Mouse (Mus musculus): Measurements from ENCODE around the gene Stxbp6. TPM values are rescaled to one million over a fixed set of nuclear protein-coding genes. Genes with fewer than 3 reads are reported as not detected.
A peak's percentile ranks its signal among the peaks of the same experiment; 100 is the strongest.
"Not testable (repeated sequence)": the region's sequence is repeated elsewhere in the genome, so short reads cannot be mapped to it uniquely, and the experiment has no call there.

Stxbp6 gene
- polyA plus RNA-seq (2012), result not detected in 2 replicates

DNA sequence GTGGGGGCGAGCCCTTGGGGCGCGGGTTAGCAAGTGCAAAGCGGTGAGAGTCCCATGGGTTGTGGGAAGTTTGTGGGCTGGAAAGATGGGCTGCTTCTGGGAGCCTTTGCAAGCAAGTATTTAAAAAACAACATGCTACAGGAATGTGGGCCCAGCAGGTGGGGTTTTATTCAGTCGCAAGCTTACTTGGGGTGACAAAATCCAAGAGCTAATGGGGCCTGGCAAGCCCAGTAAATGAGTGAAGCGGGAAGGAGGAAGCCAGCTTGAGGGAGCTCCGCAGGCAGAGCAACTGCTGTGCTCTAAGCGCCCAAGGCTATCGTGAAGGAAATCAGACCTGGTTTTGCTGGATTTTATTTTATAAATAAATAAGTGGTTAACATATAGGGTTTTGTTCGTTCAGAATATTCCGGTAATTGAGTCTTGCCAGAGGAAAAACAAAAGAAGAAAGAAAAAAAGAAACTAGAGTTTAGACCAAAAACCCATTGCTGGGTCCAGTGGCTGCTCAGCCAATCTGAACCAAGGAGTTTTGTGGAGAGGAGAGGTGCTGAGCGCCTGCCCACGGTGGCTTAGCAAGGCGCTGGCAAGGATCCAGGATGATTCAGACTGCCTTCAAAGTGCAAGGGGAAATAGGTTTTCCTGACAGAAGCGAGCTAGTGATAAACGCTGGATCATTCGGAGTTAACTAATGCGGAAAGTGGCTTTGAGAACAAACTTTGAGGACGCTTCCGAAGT, at the start of gene Stxbp6:
TSS of gene Stxbp6 (minus strand) at position 99 of the 732 bp plus-strand sequence.
- no peaks in the 10 kb centered on the region for H3K36me3 ChIP-seq (ENCODE audit: control insufficient read depth)
- TF ChIP-seq GATA1 (IDR thresholded peaks at IDR 0.05; ENCODE audit: low read length), result no peak
- TF ChIP-seq TAL1 (IDR thresholded peaks at IDR 0.05; ENCODE audit: low read length), result no peak

DNA sequence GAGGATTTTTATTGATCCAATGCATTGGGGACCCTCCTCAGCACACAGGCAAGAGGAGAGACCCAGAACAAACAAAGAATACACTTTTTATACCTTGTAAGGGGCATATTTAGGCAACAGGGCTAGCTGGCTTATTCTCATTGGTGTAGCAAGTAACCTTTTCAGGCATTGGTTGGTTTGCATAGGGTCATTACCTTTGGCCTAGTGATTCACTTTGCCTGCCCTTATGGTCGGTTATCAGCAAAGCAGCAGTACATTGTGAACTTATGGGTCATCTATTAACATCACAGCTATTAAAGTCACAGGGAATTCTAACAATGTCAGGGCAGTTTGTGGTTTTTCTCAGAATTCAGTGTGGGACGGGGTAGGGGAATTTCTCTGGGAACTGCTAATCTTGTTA, 28.4 kb upstream of the Stxbp6 start:
- H3K9me3 ChIP-seq (ENCODE audit: control insufficient read depth, low read length); H3K4me1 ChIP-seq (ENCODE audit: control insufficient read depth); H3K4me3 ChIP-seq (replicated peaks); H3K27me3 ChIP-seq (ENCODE audit: control insufficient read depth); H3K36me3 ChIP-seq (ENCODE audit: control insufficient read depth): not testable (repeated sequence)

More for the DNA sequence above, at the start of gene Stxbp6:
- H3K9me3 ChIP-seq (ENCODE audit: control insufficient read depth, low read length), result no peaks in the 10 kb centered on the region; the same call in 1 of the 2 replicates
- peaks cover 25% of the 10 kb centered on the region for H3K27me3 ChIP-seq (ENCODE audit: control insufficient read depth)
- H3K4me3 ChIP-seq (replicated peaks), result peak within 1 kb of the TSS; percentile 56
- no peaks in the 10 kb centered on the region for H3K4me1 ChIP-seq (ENCODE audit: control insufficient read depth)

DNA sequence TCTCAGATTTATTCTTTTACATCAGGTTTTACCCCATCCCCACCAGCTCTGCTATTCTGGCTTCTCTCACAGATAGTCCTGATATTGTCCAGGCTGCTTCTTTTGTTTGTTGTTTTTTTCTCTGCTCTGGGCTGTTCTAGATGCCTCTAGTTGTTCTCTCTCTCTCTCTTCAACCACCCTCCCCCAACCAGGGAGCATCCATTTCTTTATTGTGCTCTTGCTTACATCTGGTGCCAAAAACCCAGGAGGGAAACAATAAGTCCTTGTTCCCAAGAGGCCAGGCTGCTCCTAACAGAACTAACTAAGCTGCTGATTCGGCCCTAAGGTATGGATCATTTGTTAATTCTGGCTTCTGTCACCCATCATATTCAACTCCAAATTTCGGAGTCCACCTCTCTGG, 19.2 kb upstream of the Stxbp6 start:
- Histone ChIP-seq H3K4me1 (ENCODE audit: control insufficient read depth) (no peaks in the 10 kb centered on the region), H3K27me3 (ENCODE audit: control insufficient read depth) (no peaks in the 10 kb centered on the region), H3K9me3 (ENCODE audit: control insufficient read depth, low read length) (no peaks in the 10 kb centered on the region; the same call in 1 of the 2 replicates), H3K4me3 (replicated peaks) (no peak overlapping the region), H3K36me3 (ENCODE audit: control insufficient read depth) (no peaks in the 10 kb centered on the region)
- no peak for TF ChIP-seq GATA1 (IDR thresholded peaks at IDR 0.05; ENCODE audit: low read length)
- TF ChIP-seq TAL1 (IDR thresholded peaks at IDR 0.05; ENCODE audit: low read length), result no peak

DNA sequence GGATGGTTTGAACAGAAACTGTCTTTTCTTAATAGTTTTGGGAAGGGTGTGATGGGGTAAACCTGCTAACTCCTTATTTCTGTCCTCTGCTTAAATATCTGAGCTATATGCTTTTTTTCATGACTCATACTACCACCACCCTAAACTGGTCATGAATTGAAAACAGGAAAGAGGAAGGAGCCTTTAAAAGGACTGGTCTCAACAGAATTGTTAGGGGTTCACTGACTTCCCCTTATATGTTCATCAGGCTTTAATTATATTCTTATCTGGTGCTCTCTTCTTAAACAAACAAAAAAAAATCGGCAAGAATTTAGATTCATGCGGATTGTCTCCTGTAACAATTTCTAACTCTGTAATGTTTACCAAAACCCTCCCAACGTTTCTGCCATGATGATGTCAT, 17.9 kb upstream of the Stxbp6 start:
- no peak overlapping the region for H3K4me3 ChIP-seq (replicated peaks)
- H3K9me3 ChIP-seq (ENCODE audit: control insufficient read depth, low read length), result no peaks in the 10 kb centered on the region; the same call in 1 of the 2 replicates
- no peak for TF ChIP-seq GATA1 (IDR thresholded peaks at IDR 0.05; ENCODE audit: low read length)
- TF ChIP-seq TAL1 (IDR thresholded peaks at IDR 0.05; ENCODE audit: low read length), result no peak
- no peaks in the 10 kb centered on the region for H3K36me3 ChIP-seq (ENCODE audit: control insufficient read depth)
- H3K4me1 ChIP-seq (ENCODE audit: control insufficient read depth), result no peaks in the 10 kb centered on the region
- H3K27me3 ChIP-seq (ENCODE audit: control insufficient read depth), result no peaks in the 10 kb centered on the region

DNA sequence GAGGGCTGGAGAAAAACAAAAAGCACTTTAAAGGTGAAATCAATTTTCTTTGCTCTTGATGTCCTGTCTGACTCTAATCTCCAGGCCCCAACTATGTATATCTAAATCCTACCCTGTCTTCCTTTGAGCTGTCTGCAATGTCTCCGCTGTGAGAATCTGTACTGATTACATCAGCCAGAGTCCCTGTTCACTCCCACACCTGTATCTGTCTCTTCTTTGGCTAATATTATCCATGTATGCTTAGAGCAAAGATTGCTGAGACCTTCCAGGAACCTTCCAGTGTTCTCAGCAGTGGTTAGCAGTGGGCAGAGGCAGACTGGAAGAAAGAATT, 8.6 kb upstream of the Stxbp6 start:
- TF ChIP-seq TAL1 (IDR thresholded peaks at IDR 0.05; ENCODE audit: low read length), result no peak
- no peak for TF ChIP-seq GATA1 (IDR thresholded peaks at IDR 0.05; ENCODE audit: low read length)
- no peaks in the 10 kb centered on the region for H3K36me3 ChIP-seq (ENCODE audit: control insufficient read depth)

DNA sequence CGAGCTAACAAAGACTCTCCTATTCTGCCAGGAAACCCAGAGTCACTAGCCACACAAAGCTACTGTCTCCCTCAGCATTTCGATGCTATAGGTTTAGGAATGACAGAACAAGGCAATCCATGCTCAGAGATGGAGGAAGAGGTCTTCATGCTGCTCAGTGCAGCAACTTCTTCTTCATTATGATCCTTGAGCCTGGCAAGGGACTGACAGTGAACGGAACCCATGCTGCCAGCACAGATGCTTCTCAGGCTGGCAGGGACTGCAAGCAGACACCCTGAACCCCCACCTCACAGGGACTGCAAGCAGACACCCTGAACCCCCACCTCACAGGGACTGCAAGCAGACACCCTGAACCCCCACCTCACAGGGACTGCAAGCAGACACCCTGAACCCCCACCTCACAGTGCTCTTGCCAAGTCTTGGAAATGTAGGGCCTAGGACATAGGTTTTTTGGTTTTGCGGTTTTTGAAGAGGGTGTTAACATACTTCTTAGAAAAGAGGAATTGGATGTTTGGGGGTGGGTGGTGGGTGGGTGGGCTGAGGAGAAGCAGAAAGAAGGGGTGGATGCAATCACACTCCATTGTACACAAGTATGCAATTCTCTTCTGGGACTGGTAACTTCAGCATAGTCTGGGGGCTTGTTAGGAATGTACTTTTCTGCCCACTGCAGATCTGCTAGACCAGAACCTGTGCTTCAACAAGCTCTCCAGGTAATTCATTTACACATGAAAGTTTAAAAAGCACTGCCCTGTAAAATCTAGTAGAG, 8.1 kb upstream of the Stxbp6 start:
- TF ChIP-seq GATA1 (IDR thresholded peaks at IDR 0.05; ENCODE audit: low read length) (no peak), TAL1 (IDR thresholded peaks at IDR 0.05; ENCODE audit: low read length) (no peak)
- Histone ChIP-seq H3K36me3 (ENCODE audit: control insufficient read depth) (no peaks in the 10 kb centered on the region), H3K4me1 (ENCODE audit: control insufficient read depth) (no peaks in the 10 kb centered on the region), H3K9me3 (ENCODE audit: control insufficient read depth, low read length) (no peaks in the 10 kb centered on the region), H3K4me3 (replicated peaks) (no peak overlapping the region), H3K27me3 (ENCODE audit: control insufficient read depth) (no peaks in the 10 kb centered on the region)

More for the DNA sequence above, 8.6 kb upstream of the Stxbp6 start:
- Histone ChIP-seq H3K4me1 (ENCODE audit: control insufficient read depth) (no peaks in the 10 kb centered on the region), H3K9me3 (ENCODE audit: control insufficient read depth, low read length) (no peaks in the 10 kb centered on the region), H3K4me3 (replicated peaks) (no peak overlapping the region), H3K27me3 (ENCODE audit: control insufficient read depth) (no peaks in the 10 kb centered on the region)

DNA sequence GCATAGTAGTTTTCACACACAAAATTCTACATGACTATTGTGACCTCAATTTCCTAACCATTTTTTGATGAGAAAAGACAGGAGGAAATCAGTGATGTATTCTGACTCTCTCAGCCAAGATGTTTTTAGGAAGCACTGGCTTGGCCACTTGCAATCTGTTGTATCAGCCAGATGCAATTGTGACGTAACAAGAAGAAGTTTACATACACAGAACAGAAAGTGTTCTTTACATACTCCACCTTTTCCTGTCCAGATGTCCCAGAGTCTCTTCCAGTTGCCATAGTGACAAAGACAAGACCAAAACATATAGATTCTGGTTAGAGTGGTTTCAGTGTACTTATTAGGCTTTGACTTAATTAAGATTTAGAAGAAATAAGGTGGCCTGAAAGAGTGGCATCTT, 7.1 kb upstream of the Stxbp6 start:
- Histone ChIP-seq H3K4me1 (ENCODE audit: control insufficient read depth) (no peaks in the 10 kb centered on the region), H3K9me3 (ENCODE audit: control insufficient read depth, low read length) (no peaks in the 10 kb centered on the region), H3K36me3 (ENCODE audit: control insufficient read depth) (no peaks in the 10 kb centered on the region), H3K27me3 (ENCODE audit: control insufficient read depth) (no peaks in the 10 kb centered on the region), H3K4me3 (replicated peaks) (no peak overlapping the region)
- TF ChIP-seq TAL1 (IDR thresholded peaks at IDR 0.05; ENCODE audit: low read length), result no peak
- no peak for TF ChIP-seq GATA1 (IDR thresholded peaks at IDR 0.05; ENCODE audit: low read length)

DNA sequence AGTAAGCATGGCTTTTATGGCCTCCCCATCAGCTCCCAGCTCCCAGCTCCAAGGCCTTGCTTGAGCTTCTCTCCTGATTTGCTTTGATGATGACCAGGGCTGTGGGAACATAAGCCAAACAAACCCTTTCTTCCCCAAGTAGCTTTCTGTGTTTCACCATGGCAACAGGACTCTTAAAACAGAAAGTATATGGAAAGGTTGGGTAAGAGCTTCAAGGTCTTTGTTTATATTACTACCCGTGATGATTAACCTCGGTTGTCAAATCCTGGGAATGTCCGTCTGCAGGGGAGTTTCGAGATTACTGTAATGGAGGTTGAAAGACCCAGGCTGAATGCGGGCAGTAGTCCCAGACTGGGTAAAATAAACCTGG, 6.2 kb upstream of the Stxbp6 start:
- Histone ChIP-seq H3K9me3 (ENCODE audit: control insufficient read depth, low read length) (no peaks in the 10 kb centered on the region), H3K27me3 (ENCODE audit: control insufficient read depth) (no peaks in the 10 kb centered on the region), H3K4me1 (ENCODE audit: control insufficient read depth) (no peaks in the 10 kb centered on the region), H3K36me3 (ENCODE audit: control insufficient read depth) (no peaks in the 10 kb centered on the region), H3K4me3 (replicated peaks) (no peak overlapping the region)
- TF ChIP-seq TAL1 (IDR thresholded peaks at IDR 0.05; ENCODE audit: low read length), result no peak
- no peak for TF ChIP-seq GATA1 (IDR thresholded peaks at IDR 0.05; ENCODE audit: low read length)

DNA sequence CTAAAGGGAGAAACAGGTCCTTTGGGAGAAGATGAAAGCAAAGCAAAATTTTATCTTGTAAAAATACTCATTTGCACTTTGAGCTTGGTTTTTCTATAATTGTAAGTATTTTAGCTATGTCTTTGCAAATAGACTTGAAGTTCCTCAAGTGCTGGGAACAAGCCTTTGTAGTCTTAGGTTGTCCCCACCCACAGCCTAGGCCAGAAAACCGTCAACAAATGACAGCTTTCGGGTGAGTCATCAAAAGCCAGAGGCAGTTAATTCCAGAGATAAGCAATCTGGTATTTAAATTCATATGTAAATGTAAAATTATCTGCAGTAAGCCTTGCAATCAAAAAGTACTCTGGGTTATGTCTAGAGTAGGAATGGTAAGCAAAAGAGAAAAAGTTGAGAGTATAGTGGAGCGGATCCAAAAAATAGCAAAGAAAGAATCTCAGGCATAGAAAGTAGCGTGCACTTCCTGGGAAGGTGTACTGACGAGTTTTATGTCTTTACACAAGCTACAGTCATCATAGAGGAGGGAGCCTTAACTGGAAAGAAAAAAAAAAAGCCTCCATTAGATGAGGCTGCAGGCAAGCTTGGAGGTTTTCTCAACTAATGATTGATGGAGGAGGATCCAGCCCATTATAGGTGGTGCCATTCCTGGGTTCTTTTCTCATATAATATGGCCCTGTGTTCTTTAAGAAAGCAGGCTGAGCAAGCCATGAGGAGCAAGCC, 5.7 kb upstream of the Stxbp6 start:
- Histone ChIP-seq H3K9me3 (ENCODE audit: control insufficient read depth, low read length) (no peaks in the 10 kb centered on the region), H3K27me3 (ENCODE audit: control insufficient read depth) (no peaks in the 10 kb centered on the region), H3K4me3 (replicated peaks) (no peak overlapping the region), H3K36me3 (ENCODE audit: control insufficient read depth) (no peaks in the 10 kb centered on the region), H3K4me1 (ENCODE audit: control insufficient read depth) (no peaks in the 10 kb centered on the region)
- TF ChIP-seq GATA1 (IDR thresholded peaks at IDR 0.05; ENCODE audit: low read length) (no peak), TAL1 (IDR thresholded peaks at IDR 0.05; ENCODE audit: low read length) (no peak)

All from erythroblast, embryonic 14.5 days (primary cell).